Mouse (Mus musculus): ENCODE results near the gene Setmar.

DNA sequence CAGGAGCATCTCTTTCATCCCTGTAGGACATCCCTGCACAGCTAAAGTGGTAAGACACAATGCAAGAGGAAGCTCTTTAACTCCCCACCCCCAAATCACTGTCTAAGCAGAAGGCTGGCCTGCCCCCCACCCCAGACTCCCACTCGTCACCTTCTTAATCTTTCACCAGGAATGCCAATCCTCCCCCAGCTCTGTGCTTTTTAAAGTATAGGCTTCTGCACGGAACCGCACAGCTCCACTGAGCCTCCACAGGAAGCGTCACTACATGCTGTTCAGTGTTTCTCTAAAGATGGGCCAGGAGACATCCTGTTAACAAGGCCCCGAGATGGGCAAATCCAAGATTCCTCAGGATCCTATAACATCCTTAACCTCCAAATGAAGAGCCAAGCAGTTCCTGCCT is 8.2 kb downstream of the Setmar start:
- TF ChIP-seq POLR2A (IDR thresholded peaks at IDR 0.05; ENCODE audit: control insufficient read depth, extremely low read depth, insufficient read depth, low read length, poor library complexity) (no peak), CTCF (IDR thresholded peaks at IDR 0.05; ENCODE audit: borderline replicate concordance, control insufficient read depth, extremely low read depth, insufficient read depth, low read length, poor library complexity) (no peak)
